Mouse (Mus musculus) lung, adult 2 months (tissue): ENCODE measurements at regions not wholly inside any gene's neighbourhood (a gene's known extent, or its start where the extent isn't known, plus 50 kb on each side); places are given as distances from the start of the nearest gene placed in this dataset.

ENCODE experiments used
- CTCF ChIP-seq: fragments of 200-500 bp; IDR thresholded peaks from 2 replicates; pipeline ENCODE4 v1.5.1; 2011; ENCODE audit warnings: mild to moderate bottlenecking, low read length, control low read depth; ENCODE audit not compliant: insufficient read depth
- POLR2A ChIP-seq: fragments of 200-500 bp; IDR thresholded peaks from 2 replicates; pipeline ENCODE4 v1.6.1; 2011; ENCODE audit warnings: low read depth, mild to moderate bottlenecking, control low read depth, low read length, borderline replicate concordance; ENCODE audit errors: extremely low read depth

- TF ChIP-seq POLR2A (no peak), CTCF (no peak)
Observed at GRCm38 (mm10) chr5:142346454-142346853, 54.8 kb upstream of the Foxk1 start.
